Mouse (Mus musculus) stomach, postnatal 0 days (tissue): ENCODE measurements around the gene Uox.

Experiments used
- CTCF ChIP-seq: IDR thresholded peaks from 2 replicates; pipeline ENCODE4 v1.5.1; 2016; ENCODE audit warnings: antibody characterized with exemption, low read depth, mild to moderate bottlenecking, moderate library complexity
- EP300 ChIP-seq: optimal IDR thresholded peaks from 2 replicates; pipeline ENCODE3; 2016; ENCODE audit warnings: antibody characterized with exemption

DNA sequence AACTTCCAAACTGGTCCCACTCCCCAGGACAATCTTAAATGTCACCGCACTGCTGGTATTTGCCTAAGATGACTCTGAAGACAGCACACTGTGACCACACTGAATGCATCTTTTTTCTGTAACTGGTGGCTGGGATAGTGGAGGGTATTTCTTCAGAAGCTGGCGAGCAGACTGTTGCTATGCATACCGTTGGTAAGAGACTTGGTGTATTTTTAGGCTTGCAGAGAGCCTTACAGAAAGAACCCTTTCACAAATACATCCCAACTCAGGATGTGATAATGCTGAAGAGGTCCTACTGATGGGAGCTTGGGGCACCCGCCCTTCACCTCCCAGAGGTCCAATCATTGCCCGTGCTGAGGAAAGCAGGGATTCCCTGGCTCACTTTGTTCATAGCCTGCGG, 12.7 kb upstream of the Uox start:
- TF ChIP-seq CTCF (no peak), EP300 (no peak)
